Mouse (Mus musculus): ENCODE measurements around the gene 1810013L24Rik.

The 1810013L24Rik gene

DNA sequence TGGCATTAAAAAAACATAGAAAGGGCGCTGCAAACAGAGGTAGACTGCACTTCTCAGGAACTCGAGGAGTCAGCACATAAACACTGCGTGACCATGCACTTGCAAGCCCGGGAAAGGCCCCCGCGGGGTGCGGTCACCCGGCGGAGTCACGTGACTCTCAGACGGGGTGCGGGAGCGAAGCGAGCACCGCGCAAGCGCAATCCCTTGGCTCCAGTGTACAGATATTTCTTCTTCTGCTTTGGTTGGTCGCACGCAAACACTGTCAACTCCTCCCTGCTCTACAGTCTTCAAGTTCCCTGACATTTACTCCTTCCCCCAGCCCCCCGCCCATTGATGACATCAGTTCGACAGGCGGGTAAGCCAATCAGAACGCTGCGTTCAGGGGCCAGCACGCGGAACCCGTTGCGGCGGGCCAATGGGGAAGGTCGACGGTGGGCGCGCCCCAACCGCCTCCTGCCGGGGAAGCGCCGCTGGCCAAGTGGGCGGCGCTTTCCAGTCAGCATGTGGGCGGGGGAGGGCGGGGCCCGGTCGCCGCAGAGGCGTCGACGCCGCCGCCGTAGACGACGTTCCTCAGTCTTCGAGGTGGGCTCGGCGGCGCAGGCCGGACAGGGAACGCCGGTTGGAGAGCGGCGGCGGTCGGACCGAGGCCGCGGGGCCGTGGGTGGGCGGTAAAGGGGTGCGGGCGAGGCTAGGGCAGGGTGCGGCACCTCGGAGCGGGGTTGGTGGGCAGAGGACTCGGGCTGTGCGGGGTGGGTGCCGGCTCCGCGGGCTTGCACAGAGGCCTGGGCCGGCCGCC lies at the start of gene 1810013L24Rik:
TSS of gene 1810013L24Rik (plus strand) at position 537 of the 796 bp plus-strand sequence.
- DNase-seq (ENCODE audit: low spot score), result peak; percentile 94

- no peak for DNase-seq (ENCODE audit: low spot score)
These were observed 49.7 kb upstream of the 1810013L24Rik start for GRCm38 (mm10) chr16:8780187-8780586.

DNA sequence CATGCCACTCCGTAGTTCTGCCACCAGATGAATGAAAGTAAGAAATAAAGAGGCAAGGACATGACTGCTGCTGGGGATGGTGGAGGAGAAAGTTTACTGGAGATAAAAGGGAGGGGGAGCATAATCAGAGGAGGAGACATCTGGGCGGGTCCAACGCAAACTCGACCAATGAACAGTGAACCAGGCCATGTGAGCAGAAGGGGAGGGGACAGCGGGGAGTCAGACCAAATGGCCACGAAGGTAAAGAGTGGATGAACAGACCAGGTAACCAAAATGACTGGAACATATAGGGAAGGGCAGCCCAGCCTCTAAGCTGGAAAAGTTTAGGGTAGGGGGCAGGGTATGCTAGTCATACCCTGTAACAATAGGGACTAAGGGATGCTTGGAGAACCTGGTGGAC lies 48.7 kb upstream of the 1810013L24Rik start:
- no peak for DNase-seq (ENCODE audit: low spot score)

DNA sequence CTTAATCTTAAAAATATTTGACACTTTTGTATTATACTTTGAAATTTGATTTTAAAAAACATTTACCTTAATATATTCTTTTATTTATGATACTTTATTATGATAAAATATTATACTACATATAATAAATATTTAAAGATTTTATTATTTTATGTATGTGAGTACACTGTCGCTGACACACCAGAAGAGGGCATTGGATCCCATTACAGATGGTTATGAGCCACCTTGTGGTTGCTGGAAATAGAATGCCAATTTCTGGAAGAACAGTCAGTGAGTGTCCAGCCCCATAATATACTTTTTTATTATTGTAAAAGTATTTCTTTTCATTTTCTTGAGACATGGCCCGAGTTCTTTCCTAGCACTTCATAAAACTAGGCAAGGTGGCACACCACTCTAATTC lies 48.2 kb upstream of the 1810013L24Rik start:
- no peak for DNase-seq (ENCODE audit: low spot score)

GRCm38 (mm10) chr16:8783198-8783913 lies 46.5 kb upstream of the 1810013L24Rik start:
- no peak for DNase-seq (ENCODE audit: low spot score)

- no peak for DNase-seq (ENCODE audit: low spot score)
These were observed 45.1 kb upstream of the 1810013L24Rik start for GRCm38 (mm10) chr16:8784753-8785152.

DNA sequence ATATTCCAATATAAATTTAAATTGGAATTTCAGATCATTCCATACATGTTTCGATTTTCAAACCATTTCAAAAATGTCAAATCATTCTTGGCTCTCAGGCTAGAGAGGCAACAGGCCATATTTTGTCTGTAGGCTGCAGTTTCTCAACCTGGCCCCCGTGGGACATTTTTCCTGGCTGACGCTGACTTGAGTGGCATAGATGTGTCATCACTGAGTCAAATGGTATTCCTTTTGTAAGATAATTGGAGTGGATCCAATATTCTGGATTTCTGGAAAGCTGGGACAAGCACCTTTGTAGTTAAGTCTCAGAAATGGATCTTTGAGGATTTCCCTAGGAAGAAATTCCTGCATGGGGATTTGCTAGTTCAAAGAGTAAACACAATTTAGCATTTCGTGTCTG lies 39.0 kb upstream of the 1810013L24Rik start:
- no peak for DNase-seq (ENCODE audit: low spot score)

DNA sequence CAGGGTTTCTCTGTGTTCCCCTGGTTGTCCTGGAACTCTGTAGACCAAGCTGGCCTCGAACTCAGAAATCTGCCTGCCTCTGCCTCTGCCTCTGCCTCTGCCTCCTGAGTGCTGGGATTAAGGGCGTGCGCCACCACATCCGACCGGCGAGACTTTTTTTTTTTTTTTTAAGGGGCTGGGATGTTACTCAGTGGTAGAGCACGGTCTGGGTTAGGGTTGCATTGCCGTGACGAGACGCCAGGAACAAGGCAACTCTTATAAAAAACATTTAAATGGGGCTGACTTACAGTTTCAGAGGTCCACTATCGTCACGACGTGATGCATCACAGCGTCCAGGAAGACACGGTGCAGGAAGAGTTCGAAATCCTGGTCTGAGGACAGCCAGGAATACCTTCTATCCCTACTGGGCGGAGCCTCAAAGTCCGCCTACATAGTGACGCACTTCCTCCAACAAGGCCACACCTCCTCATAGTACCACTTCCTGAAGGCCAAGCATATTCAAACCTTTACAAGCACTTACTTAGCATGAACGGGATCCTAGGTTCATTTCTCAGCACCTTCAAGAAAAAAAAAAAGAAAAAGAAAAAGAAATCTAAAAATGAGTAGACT lies 37.8 kb upstream of the 1810013L24Rik start, which contains the start of gene Usp7:
TSS of gene Usp7 (minus strand) at position 360 of the 609 bp plus-strand sequence.
- no peak for DNase-seq (ENCODE audit: low spot score)

DNA sequence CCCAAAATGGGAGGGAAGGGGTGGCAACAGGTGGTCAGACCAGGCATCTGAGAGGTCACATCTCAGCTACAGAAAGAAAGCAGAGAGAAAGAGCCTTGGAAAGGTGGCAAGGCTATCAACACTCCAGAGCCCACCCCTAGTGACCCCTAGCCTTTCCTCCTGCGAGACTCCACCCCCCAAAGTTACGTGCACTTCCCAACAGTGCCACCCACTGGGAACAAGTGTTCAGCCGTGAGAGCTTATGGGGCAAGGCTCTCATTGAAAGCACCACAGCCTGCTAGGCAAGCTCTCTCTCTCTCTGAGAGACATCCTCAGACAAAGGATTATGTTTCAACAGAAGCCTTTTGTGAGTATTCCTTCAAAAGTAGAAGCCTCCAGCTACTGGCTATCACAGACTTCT lies 34.9 kb upstream of the 1810013L24Rik start:
- no peak for DNase-seq (ENCODE audit: low spot score)

GRCm38 (mm10) chr16:8795906-8796305 lies 34.0 kb upstream of the 1810013L24Rik start:
- DNase-seq (ENCODE audit: low spot score), result no peak

DNA sequence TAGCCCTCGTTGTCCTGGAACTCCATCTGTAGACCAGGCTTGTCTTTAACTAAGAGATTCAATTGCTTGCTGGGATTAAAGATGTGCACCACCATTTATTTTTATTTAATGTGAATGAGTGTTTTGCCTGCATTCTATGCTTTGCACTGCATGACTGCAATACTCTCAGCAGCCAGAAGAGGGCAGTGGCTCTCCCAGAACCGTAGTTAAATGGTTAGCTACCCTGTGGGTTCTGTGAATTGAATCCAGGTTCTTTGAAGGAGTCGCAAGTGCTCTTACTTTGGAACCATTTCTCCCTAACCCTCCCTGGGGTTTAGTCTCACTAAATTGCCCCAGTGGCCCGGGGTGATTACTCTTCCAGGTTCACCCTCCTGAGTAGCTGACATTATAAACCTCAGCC lies 23.2 kb upstream of the 1810013L24Rik start:
- DNase-seq (ENCODE audit: low spot score), result no peak

- no peak for DNase-seq (ENCODE audit: low spot score)
These were observed 19.3 kb upstream of the 1810013L24Rik start for GRCm38 (mm10) chr16:8810399-8811127.

GRCm38 (mm10) chr16:8817872-8818271 lies 12.0 kb upstream of the 1810013L24Rik start:
- no peak for DNase-seq (ENCODE audit: low spot score)

GRCm38 (mm10) chr16:8821429-8821828 lies 8.5 kb upstream of the 1810013L24Rik start:
- no peak for DNase-seq (ENCODE audit: low spot score)

DNA sequence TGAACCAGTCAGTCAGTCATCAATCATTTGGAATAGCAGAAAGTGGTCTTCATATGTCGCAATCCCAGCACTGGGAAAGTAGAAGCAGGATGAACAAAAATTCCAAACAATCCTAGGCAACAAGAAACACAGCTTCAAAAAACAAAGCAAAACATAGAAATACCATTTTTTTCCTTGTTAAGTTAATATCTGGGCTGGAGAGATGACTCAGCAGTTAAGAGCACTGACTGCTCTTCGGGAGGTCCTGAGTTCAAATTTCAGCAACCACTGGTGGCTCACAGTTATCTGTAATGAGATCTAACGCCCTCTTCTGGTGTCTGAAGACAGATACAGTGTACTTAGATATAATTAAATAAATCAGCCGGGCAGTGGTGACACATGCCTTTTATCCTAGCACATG lies 7.3 kb upstream of the 1810013L24Rik start:
- no peak for DNase-seq (ENCODE audit: low spot score)

- DNase-seq (ENCODE audit: low spot score), result no peak
These were observed 6.2 kb upstream of the 1810013L24Rik start for GRCm38 (mm10) chr16:8823661-8824060.

DNA sequence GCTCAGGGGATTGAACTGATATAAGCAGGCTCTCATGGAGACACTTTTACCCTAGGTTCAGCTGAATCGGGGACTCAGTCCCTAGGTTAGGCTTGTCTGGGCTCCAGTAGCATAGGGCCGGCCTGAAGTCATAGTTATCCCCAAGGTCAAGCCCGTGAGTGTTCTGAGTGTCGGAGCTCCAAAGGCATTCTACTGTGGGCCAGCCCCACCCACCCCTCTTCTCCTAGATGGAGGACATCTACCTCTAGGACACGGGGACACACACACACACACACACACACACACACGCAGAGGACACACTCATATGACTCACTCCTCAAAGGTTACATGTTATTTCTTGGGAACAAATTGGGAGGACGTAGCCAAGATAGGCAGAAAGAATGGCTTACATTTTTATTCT lies 2.5 kb upstream of the 1810013L24Rik start:
- no peak for DNase-seq (ENCODE audit: low spot score)

DNA sequence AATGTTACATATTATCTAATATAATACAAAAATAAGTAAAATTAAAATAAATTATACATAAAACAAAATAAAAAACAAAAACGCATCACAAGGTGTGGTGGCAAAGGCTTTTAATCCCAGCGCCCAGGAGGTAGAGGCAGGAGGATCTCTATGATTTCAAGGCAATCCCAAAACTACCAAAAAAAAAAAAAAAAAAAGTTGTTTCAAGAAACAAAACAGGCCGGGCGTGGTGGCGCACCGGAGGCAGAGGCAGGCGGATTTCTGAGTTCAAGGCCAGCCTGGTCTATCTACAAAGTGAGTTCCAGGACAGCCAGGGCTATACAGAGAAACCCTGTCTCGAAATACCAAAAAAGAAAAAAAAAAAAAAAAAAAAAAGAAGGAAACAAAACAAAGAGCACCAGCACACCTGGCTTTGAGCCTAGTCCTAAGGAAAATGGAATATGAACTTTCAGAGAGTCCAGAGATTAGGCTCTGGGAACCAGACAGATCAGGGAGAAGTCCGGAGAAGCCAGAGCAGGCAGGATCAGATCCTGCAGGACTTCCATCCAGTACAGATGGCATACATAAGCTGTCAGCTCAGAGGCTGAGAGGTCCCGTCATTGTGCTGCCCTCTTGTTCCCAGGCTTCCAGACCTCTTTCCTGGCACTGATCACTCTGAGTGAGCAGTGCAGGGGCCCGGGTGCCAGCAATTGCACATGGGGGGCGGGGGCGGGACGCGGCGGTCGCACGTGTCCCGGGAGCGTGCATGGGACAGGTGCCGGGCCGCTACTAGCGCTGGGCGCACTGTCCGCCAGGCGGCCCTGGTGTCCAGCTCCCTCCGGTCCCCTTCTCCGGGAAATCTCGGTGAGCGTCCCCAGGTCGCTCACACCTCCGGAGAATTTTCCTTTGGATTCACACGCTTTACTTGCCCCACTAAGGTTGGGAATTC lies 1.0 kb upstream of the 1810013L24Rik start:
- DNase-seq (ENCODE audit: low spot score), result no peak

DNA sequence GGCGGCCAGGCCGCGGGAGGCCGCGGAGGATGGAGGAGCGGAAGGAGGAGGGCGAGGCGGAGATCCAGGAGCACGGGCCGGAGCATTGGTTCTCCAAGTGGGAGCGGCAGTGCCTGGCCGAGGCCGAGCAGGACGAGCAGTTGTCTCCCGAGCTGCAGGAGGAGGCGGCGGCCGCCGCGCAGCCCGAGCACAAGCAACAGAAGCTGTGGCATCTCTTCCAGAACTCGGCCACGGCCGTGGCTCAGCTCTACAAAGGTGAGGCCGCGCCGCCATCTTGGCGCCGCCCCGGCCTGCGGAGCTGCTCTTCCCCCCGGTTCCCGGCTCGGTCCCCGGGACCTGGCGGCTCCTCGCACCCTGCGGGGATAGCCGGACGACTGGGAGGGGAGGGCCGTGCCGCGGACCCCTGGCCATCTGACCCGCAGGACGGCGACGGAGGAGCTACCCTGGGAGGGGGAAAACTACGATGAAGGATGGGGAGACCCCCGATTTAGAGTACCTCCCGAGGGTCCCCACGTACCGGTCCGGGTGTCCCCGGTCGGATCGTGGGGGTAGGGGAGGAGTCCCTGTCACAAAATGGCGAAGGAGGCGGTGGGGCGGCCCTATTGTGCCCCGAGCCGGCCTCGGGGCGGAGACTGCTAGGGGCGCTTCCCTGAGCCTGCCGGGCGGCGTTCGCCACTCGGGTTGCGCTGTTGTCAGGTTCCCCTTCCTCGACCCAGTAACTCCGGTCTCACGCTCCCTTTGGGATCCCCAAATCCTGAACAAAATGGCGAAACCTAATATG lies 721 bp downstream of the 1810013L24Rik start:
- DNase-seq (ENCODE audit: low spot score), result no peak

DNA sequence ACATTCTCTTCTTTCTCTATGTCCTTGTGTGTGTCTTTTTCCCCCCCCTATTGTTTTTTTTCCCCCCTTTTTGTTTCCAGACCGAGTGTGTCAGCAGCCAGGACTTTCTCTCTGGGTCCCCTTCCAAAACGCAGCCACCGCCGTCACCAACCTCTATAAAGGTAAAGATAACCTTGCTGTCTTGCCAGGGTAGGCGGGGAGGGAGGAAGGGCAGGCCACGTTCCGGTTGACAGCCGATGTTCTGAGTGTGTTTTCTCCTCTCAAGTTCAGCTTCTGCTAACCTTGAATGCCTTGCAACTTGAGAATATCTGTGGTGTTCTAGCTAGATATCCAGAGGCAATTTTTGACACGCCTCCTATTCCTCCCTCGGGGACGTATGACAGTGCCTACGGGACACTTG lies 1.3 kb downstream of the 1810013L24Rik start:
- DNase-seq (ENCODE audit: low spot score), result no peak

Measured in layer of hippocampus, adult 9-10 months (tissue).